Mouse (Mus musculus) heart, postnatal 0 days (tissue): ENCODE results near the gene Dnajc6.

Experiments
- CTCF ChIP-seq: IDR thresholded peaks from 2 replicates; pipeline ENCODE4 v1.5.1; 2016; ENCODE audit warnings: antibody characterized with exemption, control low read depth, low read depth
- EP300 ChIP-seq: IDR thresholded peaks from 2 replicates; pipeline ENCODE4 v1.6.1; 2016; ENCODE audit warnings: antibody characterized with exemption, low read depth

DNA sequence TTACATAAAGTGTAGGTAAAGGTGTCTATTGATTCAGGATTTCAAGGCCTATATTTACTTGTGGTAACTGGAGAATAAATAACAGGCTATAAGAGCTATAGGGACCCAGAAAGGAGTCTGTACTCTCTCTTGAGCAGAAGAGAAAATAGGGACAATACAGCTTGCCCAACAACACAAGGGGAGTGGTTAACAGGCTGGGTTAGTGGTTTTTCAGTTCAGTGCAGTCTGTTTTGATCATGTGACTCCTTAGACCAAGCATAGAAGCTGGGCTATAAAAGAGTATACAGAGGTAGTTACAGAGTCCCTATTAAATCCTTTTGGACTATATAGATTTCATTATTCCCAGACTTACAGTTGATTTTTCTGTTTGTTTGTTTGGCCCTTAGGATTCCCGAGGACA lies 36.3 kb upstream of the Dnajc6 start:
- no peak for TF ChIP-seq CTCF
- TF ChIP-seq EP300: no peak
